Mouse (Mus musculus): ENCODE measurements around the gene Zc2hc1b. TPM values are rescaled to one million over a fixed set of nuclear protein-coding genes. Genes with fewer than 3 reads are reported as not detected.

Gene Zc2hc1b
- polyA plus RNA-seq, 1 experiment from 2014 or later = not detected

- H3K4me3 ChIP-seq (replicated peaks) = no peak overlapping the region
- H3K4me1 ChIP-seq (replicated peaks) = no peaks in the 10 kb centered on the region
- no peak overlapping the region for H3K27ac ChIP-seq (replicated peaks)
- 18% methylated on average over 2 of the region's 2 CpGs for WGBS (ENCODE audit: insufficient replicate concordance)
- no peak for ATAC-seq (ENCODE audit: insufficient read depth)
- H3K27me3 ChIP-seq = no peaks in the 10 kb centered on the region
- H3K9ac ChIP-seq = no peak overlapping the region
- no peak overlapping the region for H3K4me2 ChIP-seq
- H3K36me3 ChIP-seq (replicated peaks) = 0 out of 2 replicates have a peak, but pooled peaks cover under 1% of the 10 kb centered on the region
- H3K9me3 ChIP-seq (replicated peaks) = no peaks in the 10 kb centered on the region
Observed at GRCm38 (mm10) chr10:13171461-13171860, 6.4 kb downstream of the Zc2hc1b start.

GRCm38 (mm10) chr10:13170739-13171448, 6.9 kb downstream of the Zc2hc1b start:
- H3K27me3 ChIP-seq = no peaks in the 10 kb centered on the region
- H3K9ac ChIP-seq = no peak overlapping the region
- no peaks in the 10 kb centered on the region for H3K36me3 ChIP-seq (replicated peaks)
- H3K4me1 ChIP-seq (replicated peaks) = no peaks in the 10 kb centered on the region
- no peak for ATAC-seq (ENCODE audit: insufficient read depth)
- no peak overlapping the region for H3K4me3 ChIP-seq (replicated peaks)
- no peak overlapping the region for H3K4me2 ChIP-seq
- 36% methylated on average over 12 of the region's 12 CpGs for WGBS (ENCODE audit: insufficient replicate concordance)
- H3K27ac ChIP-seq (replicated peaks) = no peak overlapping the region
- no peaks in the 10 kb centered on the region for H3K9me3 ChIP-seq (replicated peaks)

- H3K4me3 ChIP-seq (replicated peaks) = no peak overlapping the region
- H3K27ac ChIP-seq (replicated peaks) = no peak overlapping the region
- H3K4me1 ChIP-seq (replicated peaks) = no peaks in the 10 kb centered on the region
- no peaks in the 10 kb centered on the region for H3K9me3 ChIP-seq (replicated peaks)
- H3K9ac ChIP-seq = no peak overlapping the region
- ATAC-seq (ENCODE audit: insufficient read depth) = no peak
- no peak overlapping the region for H3K4me2 ChIP-seq
- WGBS (ENCODE audit: insufficient replicate concordance) = 49% methylated on average over 5 of the region's 5 CpGs
- no peaks in the 10 kb centered on the region for H3K36me3 ChIP-seq (replicated peaks)
- H3K27me3 ChIP-seq = no peaks in the 10 kb centered on the region
Observed at GRCm38 (mm10) chr10:13168461-13168860, 9.4 kb downstream of the Zc2hc1b start.

- no peak for ATAC-seq (ENCODE audit: insufficient read depth)
- Histone ChIP-seq H3K9me3 (replicated peaks) (no peaks in the 10 kb centered on the region), H3K4me1 (replicated peaks) (no peaks in the 10 kb centered on the region), H3K36me3 (replicated peaks) (no peaks in the 10 kb centered on the region), H3K27ac (replicated peaks) (no peak overlapping the region), H3K27me3 (no peaks in the 10 kb centered on the region), H3K4me3 (replicated peaks) (no peak overlapping the region), H3K9ac (no peak overlapping the region), H3K4me2 (no peak overlapping the region)
- 24% methylated on average over 4 of the region's 4 CpGs for WGBS (ENCODE audit: insufficient replicate concordance)
Observed at GRCm38 (mm10) chr10:13162031-13162430, 15.8 kb downstream of the Zc2hc1b start.

DNA sequence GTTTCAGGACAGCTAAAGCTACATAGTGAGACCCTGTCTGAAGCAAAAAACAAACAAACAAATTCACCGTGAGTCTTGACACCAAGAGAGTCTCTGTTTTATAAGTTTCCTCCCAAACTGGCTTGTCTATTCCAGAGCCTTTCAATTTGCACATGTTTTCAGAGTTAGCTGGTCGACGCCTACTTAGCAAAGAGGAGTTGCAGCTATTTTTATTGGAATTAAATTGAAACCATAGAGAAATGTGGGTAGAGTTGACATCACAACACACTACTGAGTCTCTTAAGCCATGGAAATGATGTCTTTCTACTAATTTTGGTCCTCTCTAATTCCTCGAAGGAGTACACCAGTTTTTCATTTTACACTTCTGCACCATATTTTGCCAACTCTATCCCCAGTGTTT, 16.9 kb downstream of the Zc2hc1b start:
- Histone ChIP-seq H3K9me3 (replicated peaks) (no peaks in the 10 kb centered on the region), H3K4me1 (replicated peaks) (no peaks in the 10 kb centered on the region), H3K27me3 (no peaks in the 10 kb centered on the region), H3K4me3 (replicated peaks) (no peak overlapping the region), H3K9ac (no peak overlapping the region), H3K4me2 (no peak overlapping the region), H3K27ac (replicated peaks) (no peak overlapping the region), H3K36me3 (replicated peaks) (no peaks in the 10 kb centered on the region)
- no peak for ATAC-seq (ENCODE audit: insufficient read depth)
- WGBS (ENCODE audit: insufficient replicate concordance) = 70% methylated on average over 4 of the region's 4 CpGs

GRCm38 (mm10) chr10:13155377-13155776, 22.4 kb downstream of the Zc2hc1b start:
- Histone ChIP-seq H3K4me1 (replicated peaks) (no peaks in the 10 kb centered on the region), H3K9ac (no peak overlapping the region), H3K27ac (replicated peaks) (no peak overlapping the region), H3K4me3 (replicated peaks) (no peak overlapping the region), H3K4me2 (no peak overlapping the region), H3K36me3 (replicated peaks) (no peaks in the 10 kb centered on the region), H3K27me3 (no peaks in the 10 kb centered on the region), H3K9me3 (replicated peaks) (no peaks in the 10 kb centered on the region)
- WGBS (ENCODE audit: insufficient replicate concordance) = 57% methylated on average over 5 of the region's 5 CpGs
- ATAC-seq (ENCODE audit: insufficient read depth) = no peak

GRCm38 (mm10) chr10:13152811-13153364, 24.9 kb downstream of the Zc2hc1b start:
- WGBS (ENCODE audit: insufficient replicate concordance) = 61% methylated on average over 4 of the region's 4 CpGs
- Histone ChIP-seq H3K9ac (no peak overlapping the region), H3K27me3 (no peaks in the 10 kb centered on the region), H3K27ac (replicated peaks) (no peak overlapping the region), H3K4me2 (no peak overlapping the region), H3K9me3 (replicated peaks) (no peaks in the 10 kb centered on the region), H3K36me3 (replicated peaks) (no peaks in the 10 kb centered on the region), H3K4me1 (replicated peaks) (no peaks in the 10 kb centered on the region), H3K4me3 (replicated peaks) (no peak overlapping the region)
- ATAC-seq (ENCODE audit: insufficient read depth) = no peak

DNA sequence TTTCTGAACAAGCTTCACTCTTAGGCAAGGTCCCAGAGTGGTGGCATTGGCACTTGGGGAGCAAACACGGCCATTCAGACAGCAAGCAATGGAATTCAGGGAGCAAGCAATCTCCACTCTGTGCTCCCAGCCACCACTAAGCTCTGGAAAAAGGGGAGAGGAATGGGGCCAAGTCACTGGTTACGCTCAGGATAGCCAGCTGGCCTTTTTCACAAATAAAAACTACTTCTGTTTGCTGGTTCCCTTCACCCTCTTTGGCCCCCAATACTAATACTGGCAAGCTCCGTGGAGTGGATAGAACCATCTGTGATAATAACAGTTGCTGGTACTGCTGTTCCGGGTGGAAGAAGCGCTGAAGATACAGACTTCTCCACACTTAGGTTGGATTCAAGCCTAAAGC, 26.5 kb downstream of the Zc2hc1b start:
- no peak for ATAC-seq (ENCODE audit: insufficient read depth)
- H3K27ac ChIP-seq (replicated peaks) = no peak overlapping the region
- no peaks in the 10 kb centered on the region for H3K9me3 ChIP-seq (replicated peaks)

GRCm38 (mm10) chr10:13150435-13150834, 27.4 kb downstream of the Zc2hc1b start:
- H3K4me2 ChIP-seq = no peak overlapping the region
- no peak overlapping the region for H3K27ac ChIP-seq (replicated peaks)
- no peaks in the 10 kb centered on the region for H3K9me3 ChIP-seq (replicated peaks)
- H3K36me3 ChIP-seq (replicated peaks) = no peaks in the 10 kb centered on the region
- WGBS (ENCODE audit: insufficient replicate concordance) = 58% methylated on average over 3 of the region's 3 CpGs
- H3K9ac ChIP-seq = no peak overlapping the region
- H3K27me3 ChIP-seq = no peaks in the 10 kb centered on the region
- H3K4me3 ChIP-seq (replicated peaks) = no peak overlapping the region
- ATAC-seq (ENCODE audit: insufficient read depth) = no peak
- H3K4me1 ChIP-seq (replicated peaks) = no peaks in the 10 kb centered on the region

More for the DNA sequence above, 26.5 kb downstream of the Zc2hc1b start:
- 53% methylated on average over 5 of the region's 5 CpGs for WGBS (ENCODE audit: insufficient replicate concordance)
- no peaks in the 10 kb centered on the region for H3K4me1 ChIP-seq (replicated peaks)
- H3K36me3 ChIP-seq (replicated peaks) = no peaks in the 10 kb centered on the region
- H3K9ac ChIP-seq = no peak overlapping the region
- no peaks in the 10 kb centered on the region for H3K27me3 ChIP-seq
- no peak overlapping the region for H3K4me2 ChIP-seq
- no peak overlapping the region for H3K4me3 ChIP-seq (replicated peaks)

GRCm38 (mm10) chr10:13140434-13140833, 37.4 kb downstream of the Zc2hc1b start:
- Histone ChIP-seq H3K4me1 (replicated peaks) (no peaks in the 10 kb centered on the region), H3K36me3 (replicated peaks) (no peaks in the 10 kb centered on the region), H3K27me3 (no peaks in the 10 kb centered on the region), H3K9ac (no peak overlapping the region), H3K9me3 (replicated peaks) (no peaks in the 10 kb centered on the region), H3K4me2 (no peak overlapping the region), H3K27ac (replicated peaks) (no peak overlapping the region), H3K4me3 (replicated peaks) (no peak overlapping the region)
- 46% methylated on average over 2 of the region's 2 CpGs for WGBS (ENCODE audit: insufficient replicate concordance)
- ATAC-seq (ENCODE audit: insufficient read depth) = no peak

DNA sequence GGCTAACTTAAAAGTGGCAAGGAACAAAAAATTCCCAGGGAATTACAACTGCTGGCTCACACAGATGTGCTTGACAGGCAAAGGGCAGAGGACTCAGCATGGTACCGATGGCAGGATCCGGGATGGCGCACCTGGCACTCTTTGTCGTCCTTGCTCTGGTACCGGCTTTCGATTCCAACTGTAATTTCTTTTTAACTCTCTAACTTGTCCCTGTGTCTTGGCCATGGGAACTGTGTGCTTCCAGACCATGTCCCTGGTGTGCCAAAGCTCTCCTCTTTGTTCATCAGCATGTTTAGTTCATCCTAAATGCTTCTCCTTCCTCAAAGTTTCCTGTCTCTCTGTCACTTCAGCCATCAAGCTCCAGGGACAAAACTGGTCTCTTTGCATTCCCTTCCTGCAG, 39.9 kb downstream of the Zc2hc1b start:
- no peak overlapping the region for H3K9ac ChIP-seq
- no peaks in the 10 kb centered on the region for H3K9me3 ChIP-seq (replicated peaks)
- H3K27me3 ChIP-seq = no peaks in the 10 kb centered on the region
- H3K4me2 ChIP-seq = no peak overlapping the region
- ATAC-seq (ENCODE audit: insufficient read depth) = no peak
- H3K4me3 ChIP-seq (replicated peaks) = no peak overlapping the region
- WGBS (ENCODE audit: insufficient replicate concordance) = 78% methylated on average over 6 of the region's 6 CpGs
- H3K36me3 ChIP-seq (replicated peaks) = no peaks in the 10 kb centered on the region
- H3K27ac ChIP-seq (replicated peaks) = no peak overlapping the region
- no peaks in the 10 kb centered on the region for H3K4me1 ChIP-seq (replicated peaks)

GRCm38 (mm10) chr10:13135751-13136150, 42.1 kb downstream of the Zc2hc1b start:
- ATAC-seq (ENCODE audit: insufficient read depth) = no peak

More at GRCm38 (mm10) chr10:13135751-13136150, 42.1 kb downstream of the Zc2hc1b start:
- Histone ChIP-seq H3K4me1 (replicated peaks) (no peaks in the 10 kb centered on the region), H3K9ac (no peak overlapping the region), H3K4me2 (no peak overlapping the region), H3K27ac (replicated peaks) (no peak overlapping the region), H3K27me3 (no peaks in the 10 kb centered on the region), H3K36me3 (replicated peaks) (no peaks in the 10 kb centered on the region), H3K4me3 (replicated peaks) (no peak overlapping the region), H3K9me3 (replicated peaks) (no peaks in the 10 kb centered on the region)
- 80% methylated on average over 7 of the region's 7 CpGs for WGBS (ENCODE audit: insufficient replicate concordance)
